Mouse (Mus musculus): ENCODE results near the gene Pecam1.

DNA sequence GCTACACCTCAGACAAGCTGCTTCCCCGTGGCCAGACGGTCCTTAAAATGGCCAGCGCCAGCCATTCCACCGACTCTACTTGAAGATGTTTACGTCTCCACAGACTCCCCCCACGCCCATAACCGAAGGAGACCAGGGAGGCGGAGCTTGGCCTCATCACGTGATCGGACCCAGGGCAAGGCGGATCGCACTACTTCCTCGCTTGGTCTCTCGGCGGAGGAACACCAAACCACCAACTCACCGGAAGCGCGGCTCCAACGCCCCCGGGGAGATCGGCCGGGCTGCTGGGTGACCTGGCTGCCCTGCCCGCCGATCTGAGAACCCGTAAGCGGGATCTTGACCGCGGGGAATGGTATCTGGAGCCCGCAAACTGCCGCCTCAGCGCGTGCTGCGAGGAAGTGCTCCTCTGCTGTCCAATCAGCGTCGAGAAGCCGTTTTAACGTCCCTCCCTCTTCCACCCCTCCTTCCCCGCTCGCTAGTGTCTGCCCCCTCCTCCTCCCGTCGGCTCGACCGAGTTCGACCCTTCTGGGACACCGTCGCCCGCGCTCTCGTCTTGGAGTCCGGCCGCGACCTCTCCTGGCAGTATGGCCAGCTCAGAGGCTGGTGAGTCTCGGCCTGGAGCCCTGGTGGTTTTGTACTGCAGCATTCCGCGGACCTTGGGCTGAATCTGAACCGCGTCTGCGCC lies 38.5 kb upstream of the Pecam1 start, which contains the start of the genes Ddx5 and Cep95:
- TF ChIP-seq MXI1 (IDR thresholded peaks at IDR 0.05; ENCODE audit: low read depth, low read length): no peak; the same call in 1 of the 2 replicates
- TF ChIP-seq CTCF (conservative IDR thresholded peaks at IDR 0.05 in 1 of 2, IDR thresholded peaks at IDR 0.05 in 1 of 2; ENCODE audit: low read depth in 2 of 2, low read length in 2 of 2): no peak
- no peak; the same call in none of the 2 replicates for TF ChIP-seq ETS1 (conservative IDR thresholded peaks at IDR 0.05; ENCODE audit: low read depth, low read length)
- TF ChIP-seq CHD2 (IDR thresholded peaks at IDR 0.05; ENCODE audit: low read length): 0 out of 2 replicates have a peak, but pooled peaks have one; percentile 60
- no peak for TF ChIP-seq SMC3 (IDR thresholded peaks at IDR 0.05; ENCODE audit: low read depth, low read length)
- peak; percentile 92 for TF ChIP-seq POLR2A (IDR thresholded peaks at IDR 0.05; ENCODE audit: low read depth, low read length)

All from CH12.LX (cell line).